Mouse (Mus musculus) forebrain, embryonic 16.5 days (tissue): ENCODE measurements around the gene Sspo. TPM values are rescaled to one million over a fixed set of nuclear protein-coding genes. Genes with fewer than 3 reads are reported as not detected.

Source experiments
- ATAC-seq: fragments of 200-750 bp; cut with Nextera tagmentation; 2 replicates; pipeline ENCODE4 v1.8.0; 2017; ENCODE audit warnings: mild to moderate bottlenecking, moderate library complexity
- H3K27ac ChIP-seq: fragments of 300-500 bp; sonication (generic); 2 replicates; pipeline ENCODE4 v1.5.1; 2014; ENCODE audit warnings: low read length, control low read depth
- H3K27me3 ChIP-seq: fragments of 300-500 bp; sonication (generic); replicated peaks from 2 replicates; pipeline ENCODE4 v1.6.1; 2014; ENCODE audit warnings: low read length; ENCODE audit not compliant: control insufficient read depth, insufficient read depth
- H3K36me3 ChIP-seq: fragments of 300-500 bp; sonication (generic); 2 replicates; pipeline ENCODE4 v1.6.1; 2014; ENCODE audit not compliant: control insufficient read depth, insufficient read depth
- H3K4me1 ChIP-seq: fragments of 300-500 bp; sonication (generic); replicated peaks from 2 replicates; pipeline ENCODE4 v1.6.1; 2014; ENCODE audit warnings: low read length; ENCODE audit not compliant: control insufficient read depth, insufficient read depth
- H3K4me2 ChIP-seq: fragments of 300-500 bp; sonication (generic); 2 replicates; pipeline ENCODE4 v1.6.1; 2014; ENCODE audit warnings: mild to moderate bottlenecking, low read length, control low read depth
- H3K4me3 ChIP-seq: fragments of 300-500 bp; sonication (generic); replicated peaks from 2 replicates; pipeline ENCODE4 v1.5.1; 2014; ENCODE audit warnings: mild to moderate bottlenecking, low read length, control low read depth
- H3K9ac ChIP-seq: fragments of 300-500 bp; sonication (generic); replicated peaks from 2 replicates; pipeline ENCODE4 v1.6.1; 2014; ENCODE audit warnings: low read depth, low read length, control low read depth
- H3K9me3 ChIP-seq: fragments of 300-500 bp; sonication (generic); 2 replicates; pipeline ENCODE4 v1.6.1; 2016; ENCODE audit warnings: low read length; ENCODE audit not compliant: control insufficient read depth
- WGBS: fragments of 180-500 bp; shearing (Covaris S2); extraction: QIAGEN DNeasy Blood & Tissue Kit; methylation state at CpG from one replicate; pipeline ENCODE4 v1.1.7; 2014; 5-methylcytosine and 5-hydroxymethylcytosine counted together
- polyA plus RNA-seq: library from polyadenylated mRNA; unstranded; fragments of >200 nt; fragmentation: Nextera tagmentation; extraction: Ambion mirVana; gene quantifications from 2 replicates; pipeline ENCODE4 v1.2.1, GENCODE M21; 2015

Gene Sspo
- polyA plus RNA-seq, 1 experiment from 2014 or later: 0.16 TPM

GRCm38 (mm10) chr6:48464966-48465679 lies 17.1 kb downstream of the Sspo start:
- 91% methylated on average over 13 of the region's 13 CpGs for WGBS
- Histone ChIP-seq H3K4me3 (no peak overlapping the region), H3K27me3 (no peaks in the 10 kb centered on the region), H3K4me2 (no peak overlapping the region), H3K4me1 (no peaks in the 10 kb centered on the region), H3K9me3 (no peaks in the 10 kb centered on the region), H3K27ac (no peak overlapping the region), H3K9ac (no peak overlapping the region), H3K36me3 (no peaks in the 10 kb centered on the region)
- no peak for ATAC-seq

- H3K27me3 ChIP-seq: no peaks in the 10 kb centered on the region
- no peaks in the 10 kb centered on the region for H3K4me1 ChIP-seq
- no peak overlapping the region for H3K9ac ChIP-seq
- no peak overlapping the region for H3K4me3 ChIP-seq
- H3K27ac ChIP-seq: no peak overlapping the region
- no peak for ATAC-seq
- no peaks in the 10 kb centered on the region for H3K36me3 ChIP-seq
- 55% methylated on average over 6 of the region's 6 CpGs for WGBS
- H3K4me2 ChIP-seq: no peak overlapping the region
- no peaks in the 10 kb centered on the region for H3K9me3 ChIP-seq
Measured at GRCm38 (mm10) chr6:48466715-48467114, 18.7 kb downstream of the Sspo start.

- no peaks in the 10 kb centered on the region for H3K9me3 ChIP-seq
Measured at GRCm38 (mm10) chr6:48467490-48467889, 19.5 kb downstream of the Sspo start.

GRCm38 (mm10) chr6:48470739-48471138 lies 22.7 kb downstream of the Sspo start:
- H3K27ac ChIP-seq: no peak overlapping the region
- WGBS: 85% methylated on average over 2 of the region's 2 CpGs
- H3K4me1 ChIP-seq: no peaks in the 10 kb centered on the region
- no peaks in the 10 kb centered on the region for H3K36me3 ChIP-seq
- no peak overlapping the region for H3K9ac ChIP-seq
- no peaks in the 10 kb centered on the region for H3K9me3 ChIP-seq
- no peak for ATAC-seq
- H3K4me3 ChIP-seq: no peak overlapping the region
- H3K4me2 ChIP-seq: no peak overlapping the region
- H3K27me3 ChIP-seq: no peaks in the 10 kb centered on the region

More at GRCm38 (mm10) chr6:48467490-48467889, 19.5 kb downstream of the Sspo start:
- Histone ChIP-seq H3K4me3 (no peak overlapping the region), H3K36me3 (no peaks in the 10 kb centered on the region), H3K27me3 (no peaks in the 10 kb centered on the region), H3K27ac (no peak overlapping the region), H3K4me1 (no peaks in the 10 kb centered on the region), H3K9ac (no peak overlapping the region), H3K4me2 (no peak overlapping the region)
- ATAC-seq: no peak
- 86% methylated on average over 7 of the region's 7 CpGs for WGBS

GRCm38 (mm10) chr6:48478446-48478845 lies 30.4 kb downstream of the Sspo start:
- no peaks in the 10 kb centered on the region for H3K4me1 ChIP-seq
- WGBS: 69% methylated on average over 4 of the region's 4 CpGs
- H3K27me3 ChIP-seq: no peaks in the 10 kb centered on the region
- no peak overlapping the region for H3K4me3 ChIP-seq
- no peaks in the 10 kb centered on the region for H3K9me3 ChIP-seq
- H3K27ac ChIP-seq: no peak overlapping the region
- no peak overlapping the region for H3K9ac ChIP-seq
- ATAC-seq: no peak
- no peaks in the 10 kb centered on the region for H3K36me3 ChIP-seq
- H3K4me2 ChIP-seq: no peak overlapping the region

- no peak for ATAC-seq
- H3K4me1 ChIP-seq: no peaks in the 10 kb centered on the region
- no peaks in the 10 kb centered on the region for H3K9me3 ChIP-seq
- H3K4me2 ChIP-seq: no peak overlapping the region
- H3K9ac ChIP-seq: no peak overlapping the region
- no peak overlapping the region for H3K4me3 ChIP-seq
- no peaks in the 10 kb centered on the region for H3K36me3 ChIP-seq
- no peaks in the 10 kb centered on the region for H3K27me3 ChIP-seq
- 64% methylated on average over 5 of the region's 5 CpGs for WGBS
- no peak overlapping the region for H3K27ac ChIP-seq
Measured at GRCm38 (mm10) chr6:48482501-48482900, 34.5 kb downstream of the Sspo start.

- ATAC-seq: peak; percentile 34; the same call in 1 of the 2 replicates
- Histone ChIP-seq H3K4me1 (0 out of 2 replicates have a peak, but pooled peaks cover 4% of the 10 kb centered on the region), H3K36me3 (no peaks in the 10 kb centered on the region), H3K9ac (peak overlapping the region; percentile 40), H3K9me3 (no peaks in the 10 kb centered on the region), H3K4me2 (peak overlapping the region; percentile 29; the same call in 1 of the 2 replicates), H3K4me3 (0 out of 2 replicates have a peak overlapping the region, but pooled peaks have one; percentile 9), H3K27ac (no peak overlapping the region), H3K27me3 (no peaks in the 10 kb centered on the region)
- 15% methylated on average over 21 of the region's 25 CpGs for WGBS
Measured at GRCm38 (mm10) chr6:48487747-48488725, 40.0 kb downstream of the Sspo start.

GRCm38 (mm10) chr6:48489741-48490140 lies 41.7 kb downstream of the Sspo start:
- WGBS: 54% methylated on average over 3 of the region's 3 CpGs
- Histone ChIP-seq H3K9ac (no peak overlapping the region), H3K27me3 (no peaks in the 10 kb centered on the region), H3K9me3 (no peaks in the 10 kb centered on the region), H3K4me1 (0 out of 2 replicates have a peak, but pooled peaks cover 4% of the 10 kb centered on the region), H3K27ac (no peak overlapping the region), H3K36me3 (no peaks in the 10 kb centered on the region), H3K4me3 (no peak overlapping the region), H3K4me2 (no peak overlapping the region)
- peak; percentile 31 for ATAC-seq

GRCm38 (mm10) chr6:48491361-48491760 lies 43.3 kb downstream of the Sspo start:
- no peak overlapping the region for H3K9ac ChIP-seq

More at GRCm38 (mm10) chr6:48491361-48491760, 43.3 kb downstream of the Sspo start:
- no peak overlapping the region for H3K4me3 ChIP-seq
- H3K4me1 ChIP-seq: 0 out of 2 replicates have a peak, but pooled peaks cover 4% of the 10 kb centered on the region
- WGBS: 72% methylated on average over 9 of the region's 9 CpGs
- no peaks in the 10 kb centered on the region for H3K27me3 ChIP-seq
- no peak overlapping the region for H3K4me2 ChIP-seq
- no peaks in the 10 kb centered on the region for H3K9me3 ChIP-seq
- no peaks in the 10 kb centered on the region for H3K36me3 ChIP-seq
- H3K27ac ChIP-seq: no peak overlapping the region
- no peak for ATAC-seq
